Mouse (Mus musculus): Measurements from ENCODE around the gene Sltm. TPM values are rescaled to one million over a fixed set of nuclear protein-coding genes. Genes with fewer than 3 reads are reported as not detected.

The Sltm gene
- polyA plus RNA-seq (2012; rRNA removed), result 32.3 and 34.5 TPM in 2 replicates

DNA sequence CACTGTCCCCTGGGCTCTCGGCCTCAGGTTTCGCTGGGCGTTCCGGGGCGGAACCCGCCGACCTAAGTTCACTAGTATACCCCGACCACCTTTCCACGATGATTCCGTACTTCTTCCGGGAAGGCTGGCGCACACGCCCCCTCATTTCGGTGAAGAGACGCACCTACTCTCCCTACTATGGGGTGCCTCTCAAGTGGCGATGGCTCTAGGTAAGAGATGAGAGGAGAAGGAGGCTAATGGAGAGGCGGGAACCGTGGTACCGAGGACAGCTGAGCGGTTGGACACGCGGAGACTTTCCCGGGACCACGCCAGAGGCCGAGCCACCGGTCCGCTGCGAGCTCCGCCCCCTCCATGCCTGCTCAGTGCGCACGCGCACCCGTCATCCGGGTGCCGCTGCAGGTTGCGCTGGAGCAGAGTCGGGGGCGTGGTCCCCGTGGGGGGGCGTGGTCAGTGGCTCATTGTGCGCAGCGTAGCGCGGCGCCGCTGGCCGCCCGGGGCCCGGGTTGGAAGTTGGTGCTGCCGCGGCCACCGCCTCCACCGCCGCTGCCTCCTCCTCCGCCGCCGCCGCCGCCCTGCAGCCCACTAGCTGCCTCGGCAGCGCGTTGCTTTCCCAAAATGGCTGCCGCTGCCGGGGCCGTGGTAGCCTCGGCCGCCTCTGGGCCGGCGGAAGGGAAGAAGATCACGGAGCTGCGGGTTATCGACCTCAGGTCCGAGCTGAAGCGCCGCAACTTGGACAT is at the start of gene Sltm:
Gene Sltm, plus strand, starts transcription at position 450 of the 737 bp plus-strand sequence.
- H3K27me3 ChIP-seq (ENCODE audit: control insufficient read depth, insufficient read depth, low read length), result no peaks in the 10 kb centered on the region
- TF ChIP-seq POLR2A (IDR thresholded peaks at IDR 0.05; ENCODE audit: control insufficient read depth, low read depth, low read length) (peak; percentile 92), CTCF (IDR thresholded peaks at IDR 0.05; ENCODE audit: control insufficient read depth, insufficient read depth, insufficient replicate concordance, low read depth, low read length) (no peak)
- H3K4me1 ChIP-seq (ENCODE audit: control insufficient read depth, insufficient read depth, low read length), result no peaks in the 10 kb centered on the region; the same call in 1 of the 2 replicates
- peak within 1 kb of the TSS; percentile 99 for H3K27ac ChIP-seq (ENCODE audit: control insufficient read depth, insufficient read depth, low read depth, low read length)
- H3K36me3 ChIP-seq (ENCODE audit: control insufficient read depth, insufficient read depth, low read length), result peaks cover 2% of the 10 kb centered on the region
- peak within 1 kb of the TSS; percentile 98 for H3K4me3 ChIP-seq (ENCODE audit: control insufficient read depth, low read depth, low read length)

DNA sequence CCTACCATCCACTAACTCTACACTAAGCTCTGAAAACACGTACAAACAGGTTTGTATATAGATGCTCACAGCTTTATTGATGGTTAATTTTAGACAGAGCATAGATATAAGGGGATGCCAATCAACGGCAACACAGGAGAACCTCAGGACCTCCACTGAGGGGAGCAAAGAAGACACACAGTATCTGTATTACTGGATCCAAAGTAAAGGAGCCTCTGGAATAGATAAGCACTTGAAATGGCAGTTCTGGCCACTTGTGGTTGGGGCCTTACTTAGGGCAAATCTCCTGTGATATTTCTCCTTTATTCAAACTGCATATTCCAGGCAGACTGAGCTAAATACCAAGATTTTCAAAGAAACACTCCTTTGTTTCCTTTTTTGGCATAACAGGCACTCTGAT is 49.5 kb upstream of the Sltm start:
- H3K36me3 ChIP-seq (ENCODE audit: control insufficient read depth, insufficient read depth, low read length), result peaks cover 2% of the 10 kb centered on the region; the same call in 1 of the 2 replicates
- H3K27ac ChIP-seq (ENCODE audit: control insufficient read depth, insufficient read depth, low read depth, low read length), result no peak overlapping the region
- H3K27me3 ChIP-seq (ENCODE audit: control insufficient read depth, insufficient read depth, low read length), result no peaks in the 10 kb centered on the region
- H3K4me1 ChIP-seq (ENCODE audit: control insufficient read depth, insufficient read depth, low read length), result no peaks in the 10 kb centered on the region
- TF ChIP-seq CTCF (IDR thresholded peaks at IDR 0.05; ENCODE audit: control insufficient read depth, insufficient read depth, insufficient replicate concordance, low read depth, low read length) (no peak), POLR2A (IDR thresholded peaks at IDR 0.05; ENCODE audit: control insufficient read depth, low read depth, low read length) (no peak)
- H3K4me3 ChIP-seq (ENCODE audit: control insufficient read depth, low read depth, low read length), result no peak overlapping the region

DNA sequence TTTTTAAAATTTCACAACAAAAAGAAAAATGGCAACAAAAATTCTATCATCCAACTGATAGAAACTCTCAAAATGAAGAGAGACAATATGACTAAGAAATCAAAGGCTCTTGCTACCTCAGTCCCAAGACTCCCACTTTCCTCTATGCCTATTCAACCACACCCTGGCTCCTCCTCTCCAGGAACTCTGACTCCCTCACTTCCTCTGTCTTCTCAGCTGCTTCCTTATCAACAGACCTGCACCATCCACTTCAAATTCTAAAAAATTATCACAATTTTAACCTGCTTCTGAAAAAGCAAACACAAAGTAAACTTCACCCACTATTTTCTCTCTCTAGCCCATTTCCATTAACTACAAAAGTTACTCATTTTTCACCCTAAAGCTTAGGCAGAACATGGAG is 45.6 kb upstream of the Sltm start:
- TF ChIP-seq CTCF (IDR thresholded peaks at IDR 0.05; ENCODE audit: control insufficient read depth, insufficient read depth, insufficient replicate concordance, low read depth, low read length), result no peak
- TF ChIP-seq POLR2A (IDR thresholded peaks at IDR 0.05; ENCODE audit: control insufficient read depth, low read depth, low read length), result no peak
- Histone ChIP-seq H3K4me1 (ENCODE audit: control insufficient read depth, insufficient read depth, low read length) (no peaks in the 10 kb centered on the region), H3K36me3 (ENCODE audit: control insufficient read depth, insufficient read depth, low read length) (peaks cover 2% of the 10 kb centered on the region; the same call in 1 of the 2 replicates)

DNA sequence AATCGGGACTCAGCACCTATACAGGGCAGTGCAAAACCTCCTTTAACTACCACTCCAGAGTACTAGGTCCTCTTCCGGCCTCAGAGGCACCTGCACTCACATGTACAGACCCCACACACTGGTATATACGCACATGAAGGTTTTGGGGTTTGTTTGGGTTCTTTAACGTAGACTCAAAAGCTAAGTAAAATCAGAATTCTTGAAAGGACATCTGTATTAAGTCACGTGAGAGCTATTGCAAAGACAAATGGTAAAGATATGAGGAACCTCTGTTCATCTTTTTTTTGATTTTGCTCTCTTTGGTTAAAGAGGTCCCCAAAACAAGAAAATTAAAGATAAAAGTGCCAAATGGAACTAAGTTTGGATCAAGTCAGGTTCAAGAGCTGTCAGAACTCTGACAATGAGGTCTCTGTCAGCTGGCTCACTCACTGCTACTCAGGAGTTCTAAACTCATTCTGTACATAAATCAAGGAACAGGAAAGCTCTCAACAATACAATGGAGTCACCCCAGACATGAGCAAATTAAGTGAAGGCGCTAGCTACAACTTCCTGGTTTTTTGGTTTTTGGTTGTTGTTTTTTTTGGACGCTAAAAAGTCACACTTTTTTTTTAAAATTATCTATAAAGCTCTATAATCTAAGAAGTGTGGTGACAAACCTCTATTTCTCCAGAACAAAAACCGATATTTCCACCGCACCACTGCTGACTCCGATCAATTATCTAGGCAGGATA is 40.1 kb upstream of the Sltm start:
- Histone ChIP-seq H3K4me3 (ENCODE audit: control insufficient read depth, low read depth, low read length) (peak overlapping the region; percentile 99), H3K4me1 (ENCODE audit: control insufficient read depth, insufficient read depth, low read length) (peaks cover 2% of the 10 kb centered on the region; the same call in 1 of the 2 replicates), H3K27ac (ENCODE audit: control insufficient read depth, insufficient read depth, low read depth, low read length) (peak overlapping the region; percentile 54; the same call in 1 of the 2 replicates), H3K27me3 (ENCODE audit: control insufficient read depth, insufficient read depth, low read length) (no peaks in the 10 kb centered on the region), H3K36me3 (ENCODE audit: control insufficient read depth, insufficient read depth, low read length) (no peaks in the 10 kb centered on the region)
- TF ChIP-seq POLR2A (IDR thresholded peaks at IDR 0.05; ENCODE audit: control insufficient read depth, low read depth, low read length) (no peak), CTCF (IDR thresholded peaks at IDR 0.05; ENCODE audit: control insufficient read depth, insufficient read depth, insufficient replicate concordance, low read depth, low read length) (no peak)

More for the DNA sequence above, 45.6 kb upstream of the Sltm start:
- Histone ChIP-seq H3K27ac (ENCODE audit: control insufficient read depth, insufficient read depth, low read depth, low read length) (no peak overlapping the region), H3K27me3 (ENCODE audit: control insufficient read depth, insufficient read depth, low read length) (no peaks in the 10 kb centered on the region), H3K4me3 (ENCODE audit: control insufficient read depth, low read depth, low read length) (no peak overlapping the region)

DNA sequence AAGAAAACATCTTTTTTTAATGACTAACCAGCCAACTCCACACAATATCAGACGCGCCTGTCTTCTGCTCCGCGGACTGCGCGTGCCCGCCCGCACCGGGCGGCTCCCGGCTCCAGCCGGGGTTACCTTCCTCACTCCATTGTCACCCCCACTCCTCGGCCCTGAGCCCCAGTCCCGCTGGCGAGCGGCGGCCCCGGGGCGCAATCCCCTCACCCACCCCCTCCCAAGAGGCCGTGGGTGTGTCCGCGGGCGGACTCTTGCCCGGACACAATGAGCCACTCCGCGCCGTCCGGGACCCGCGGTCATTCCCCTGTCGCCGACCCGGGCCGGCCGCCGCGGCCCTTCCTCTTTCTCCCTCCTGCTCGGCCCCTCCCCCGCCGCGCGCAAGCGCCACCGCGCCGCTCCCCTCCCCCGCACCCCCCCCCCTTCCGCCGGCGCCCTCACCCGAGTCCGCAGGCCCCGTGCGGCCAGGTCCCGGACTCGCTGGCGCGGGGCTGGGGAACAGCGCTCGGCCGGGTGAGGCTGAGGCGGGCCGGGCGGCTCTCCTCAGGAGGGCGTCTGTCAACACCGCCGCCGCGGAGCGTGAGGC is 39.4 kb upstream of the Sltm start:
- TF ChIP-seq CTCF (IDR thresholded peaks at IDR 0.05; ENCODE audit: control insufficient read depth, insufficient read depth, insufficient replicate concordance, low read depth, low read length), result no peak
- no peak for TF ChIP-seq POLR2A (IDR thresholded peaks at IDR 0.05; ENCODE audit: control insufficient read depth, low read depth, low read length)

DNA sequence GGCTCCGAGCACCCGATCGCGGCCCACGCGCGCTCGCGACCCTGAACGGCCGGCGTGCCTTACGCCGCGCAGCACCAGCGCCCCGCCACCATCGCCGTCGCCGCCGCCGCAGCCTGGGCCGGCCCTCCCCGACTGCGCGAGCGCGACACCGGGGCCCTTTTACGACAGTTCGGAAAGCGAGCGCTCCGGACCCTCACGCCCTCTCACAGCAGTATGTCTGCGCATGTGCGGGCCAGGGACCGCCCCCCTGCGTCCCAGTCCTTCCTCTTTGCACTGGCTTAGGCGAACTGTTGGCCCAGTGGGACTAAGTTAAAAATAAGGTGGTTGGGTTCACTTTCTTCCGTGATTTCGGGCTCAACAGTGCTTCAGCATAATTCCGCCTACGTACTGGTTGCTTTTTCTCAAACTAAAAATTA is 38.9 kb upstream of the Sltm start, which contains the start of gene Rnf111:
Gene Rnf111, minus strand, starts transcription at position 100 of the 416 bp plus-strand sequence.
- H3K36me3 ChIP-seq (ENCODE audit: control insufficient read depth, insufficient read depth, low read length), result no peaks in the 10 kb centered on the region
- TF ChIP-seq POLR2A (IDR thresholded peaks at IDR 0.05; ENCODE audit: control insufficient read depth, low read depth, low read length) (peak; percentile 92), CTCF (IDR thresholded peaks at IDR 0.05; ENCODE audit: control insufficient read depth, insufficient read depth, insufficient replicate concordance, low read depth, low read length) (no peak)
- peaks cover 2% of the 10 kb centered on the region; the same call in 1 of the 2 replicates for H3K4me1 ChIP-seq (ENCODE audit: control insufficient read depth, insufficient read depth, low read length)
- peak within 1 kb of the TSS; percentile 99 for H3K27ac ChIP-seq (ENCODE audit: control insufficient read depth, insufficient read depth, low read depth, low read length)
- H3K27me3 ChIP-seq (ENCODE audit: control insufficient read depth, insufficient read depth, low read length), result no peaks in the 10 kb centered on the region
- peak within 1 kb of the TSS; percentile 99 for H3K4me3 ChIP-seq (ENCODE audit: control insufficient read depth, low read depth, low read length)

More for the DNA sequence above, 39.4 kb upstream of the Sltm start:
- no peaks in the 10 kb centered on the region for H3K27me3 ChIP-seq (ENCODE audit: control insufficient read depth, insufficient read depth, low read length)
- H3K4me1 ChIP-seq (ENCODE audit: control insufficient read depth, insufficient read depth, low read length), result peaks cover 2% of the 10 kb centered on the region; the same call in 1 of the 2 replicates
- peak overlapping the region; percentile 99 for H3K27ac ChIP-seq (ENCODE audit: control insufficient read depth, insufficient read depth, low read depth, low read length)
- H3K4me3 ChIP-seq (ENCODE audit: control insufficient read depth, low read depth, low read length), result peak overlapping the region; percentile 99
- no peaks in the 10 kb centered on the region for H3K36me3 ChIP-seq (ENCODE audit: control insufficient read depth, insufficient read depth, low read length)
